Mouse (Mus musculus): ENCODE results near the gene Scarb2. TPM values are rescaled to one million over a fixed set of nuclear protein-coding genes. Genes with fewer than 3 reads are reported as not detected.
A peak's percentile ranks its signal among the peaks of the same experiment; 100 is the strongest.
"Not testable (repeated sequence)": the region's sequence is repeated elsewhere in the genome, so short reads cannot be mapped to it uniquely, and the experiment has no call there.

Gene Scarb2
- polyA plus RNA-seq (2014; fragmentation: Nextera tagmentation; extraction: Ambion mirVana) = 6.3 and 7.0 TPM in 2 replicates

DNA sequence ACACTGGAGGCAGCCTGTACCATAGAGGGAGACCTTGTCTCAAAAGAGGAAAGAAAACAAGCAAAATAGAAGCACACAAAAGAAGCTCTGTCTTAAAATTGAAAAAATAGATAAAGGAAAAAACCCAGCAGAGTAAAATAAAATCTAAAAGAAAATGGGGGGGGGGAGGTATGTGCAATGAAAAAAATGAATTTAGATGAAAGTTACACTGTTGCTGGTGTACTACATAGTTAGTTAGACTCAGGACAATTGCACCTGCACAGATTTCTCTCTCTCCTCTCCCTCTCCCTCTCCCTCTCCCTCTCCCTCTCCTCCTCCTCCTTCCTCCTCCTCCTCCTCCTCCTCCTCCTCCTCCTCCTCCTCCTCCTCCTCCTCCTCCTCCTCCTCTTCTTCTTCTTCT, at the start of gene Scarb2:
Gene Scarb2, minus strand, starts transcription at position 101 of the 400 bp plus-strand sequence.
- H3K4me1 ChIP-seq (ENCODE audit: control insufficient read depth, insufficient read depth, low read length) = 0 out of 2 replicates have a peak, but pooled peaks cover 7% of the 10 kb centered on the region
- no peaks in the 10 kb centered on the region for H3K9me3 ChIP-seq (ENCODE audit: control insufficient read depth, low read length)
- H3K36me3 ChIP-seq (ENCODE audit: control insufficient read depth, insufficient read depth, low read length) = no peaks in the 10 kb centered on the region
- DNase-seq (ENCODE audit: low spot score) (no peak), ATAC-seq (ENCODE audit: insufficient number of reproducible peaks, low FRiP score, low TSS enrichment, low read depth) (no peak)
- H3K4me2 ChIP-seq (ENCODE audit: low read depth, severe bottlenecking) = peak within 1 kb of the TSS; percentile 77
- no peaks in the 10 kb centered on the region for H3K27me3 ChIP-seq (ENCODE audit: control insufficient read depth, insufficient read depth, low read length)
- H3K4me3 ChIP-seq (ENCODE audit: low read depth, low read length) = peak within 1 kb of the TSS; percentile 69
- H3K9ac ChIP-seq (ENCODE audit: low read length) = peak within 1 kb of the TSS; percentile 56
- no peak within 1 kb of the TSS for H3K27ac ChIP-seq (replicated peaks; ENCODE audit: low read depth, low read length)

DNA sequence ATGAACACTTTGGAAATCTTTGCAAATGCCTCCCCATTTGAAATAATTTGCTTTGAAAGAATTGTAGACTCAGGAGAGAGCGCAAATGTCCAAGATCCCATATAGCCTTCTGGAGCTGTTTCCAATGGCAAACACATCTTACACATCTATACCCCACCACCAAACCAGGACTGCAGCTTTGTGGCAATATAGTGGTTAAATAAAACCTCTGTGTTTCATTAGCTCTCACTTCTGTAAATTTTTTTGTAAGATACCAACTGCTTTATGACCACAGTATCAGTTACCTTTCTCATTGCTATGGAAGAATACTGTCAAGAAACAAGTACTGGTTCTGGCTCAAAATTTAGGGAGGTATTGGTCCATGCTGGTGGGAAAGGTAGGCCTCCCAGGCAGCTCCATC, 49.3 kb upstream of the Scarb2 start:
- Histone ChIP-seq H3K9me3 (ENCODE audit: control insufficient read depth, low read length) (no peaks in the 10 kb centered on the region), H3K4me1 (ENCODE audit: control insufficient read depth, insufficient read depth, low read length) (no peaks in the 10 kb centered on the region), H3K4me3 (ENCODE audit: low read depth, low read length) (no peak overlapping the region), H3K4me2 (ENCODE audit: low read depth, severe bottlenecking) (no peak overlapping the region), H3K36me3 (ENCODE audit: control insufficient read depth, insufficient read depth, low read length) (no peaks in the 10 kb centered on the region), H3K27ac (replicated peaks; ENCODE audit: low read depth, low read length) (no peak overlapping the region), H3K27me3 (ENCODE audit: control insufficient read depth, insufficient read depth, low read length) (no peaks in the 10 kb centered on the region), H3K9ac (ENCODE audit: low read length) (no peak overlapping the region)
- 96% methylated on average over 1 of the region's 1 CpGs for WGBS
- DNase-seq (ENCODE audit: low spot score) = no peak
- ATAC-seq (ENCODE audit: insufficient number of reproducible peaks, low FRiP score, low TSS enrichment, low read depth) = no peak

DNA sequence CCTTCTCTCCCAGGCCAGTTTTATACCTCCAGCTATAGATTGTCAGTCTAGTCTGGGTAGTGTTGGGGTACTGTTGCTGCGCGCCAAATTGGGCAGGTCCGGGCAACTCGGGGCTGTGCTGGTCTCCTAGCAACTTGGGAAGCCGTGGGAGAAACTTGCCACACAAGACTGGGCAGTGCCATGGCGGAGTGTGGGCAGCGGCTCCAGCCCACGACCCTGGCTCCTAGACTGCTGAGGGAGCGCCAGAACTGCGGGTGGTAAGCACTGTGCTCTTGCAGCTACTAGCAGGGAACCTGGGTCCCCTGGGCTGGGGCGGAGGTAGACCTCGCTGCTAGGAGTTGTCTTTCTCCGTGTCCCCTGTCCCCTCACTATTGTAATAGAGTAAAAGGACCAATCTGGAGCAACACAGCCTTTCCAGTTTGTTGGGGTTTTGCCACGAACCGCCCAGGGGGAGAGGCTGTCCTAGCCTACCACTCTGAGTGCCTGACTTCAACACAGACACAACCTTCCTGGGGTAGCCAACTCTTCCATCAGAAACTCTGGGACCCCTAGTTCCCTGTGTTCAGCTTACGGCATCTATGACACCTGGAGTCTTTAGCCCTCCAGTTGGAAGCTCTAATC, 48.4 kb upstream of the Scarb2 start, which contains the start of gene Fam47e:
Gene Fam47e, plus strand, starts transcription at position 179 of the 621 bp plus-strand sequence.
- no peak within 1 kb of the TSS for H3K4me2 ChIP-seq (ENCODE audit: low read depth, severe bottlenecking)
- H3K36me3 ChIP-seq (ENCODE audit: control insufficient read depth, insufficient read depth, low read length) = no peaks in the 10 kb centered on the region
- DNase-seq (ENCODE audit: low spot score) (no peak), ATAC-seq (ENCODE audit: insufficient number of reproducible peaks, low FRiP score, low TSS enrichment, low read depth) (no peak)
- H3K27me3 ChIP-seq (ENCODE audit: control insufficient read depth, insufficient read depth, low read length) = no peaks in the 10 kb centered on the region
- no peaks in the 10 kb centered on the region for H3K4me1 ChIP-seq (ENCODE audit: control insufficient read depth, insufficient read depth, low read length)
- H3K27ac ChIP-seq (replicated peaks; ENCODE audit: low read depth, low read length) = no peak within 1 kb of the TSS
- no peaks in the 10 kb centered on the region for H3K9me3 ChIP-seq (ENCODE audit: control insufficient read depth, low read length)
- H3K4me3 ChIP-seq (ENCODE audit: low read depth, low read length) = no peak within 1 kb of the TSS
- 76% methylated on average over 16 of the region's 16 CpGs for WGBS
- no peak within 1 kb of the TSS for H3K9ac ChIP-seq (ENCODE audit: low read length)

DNA sequence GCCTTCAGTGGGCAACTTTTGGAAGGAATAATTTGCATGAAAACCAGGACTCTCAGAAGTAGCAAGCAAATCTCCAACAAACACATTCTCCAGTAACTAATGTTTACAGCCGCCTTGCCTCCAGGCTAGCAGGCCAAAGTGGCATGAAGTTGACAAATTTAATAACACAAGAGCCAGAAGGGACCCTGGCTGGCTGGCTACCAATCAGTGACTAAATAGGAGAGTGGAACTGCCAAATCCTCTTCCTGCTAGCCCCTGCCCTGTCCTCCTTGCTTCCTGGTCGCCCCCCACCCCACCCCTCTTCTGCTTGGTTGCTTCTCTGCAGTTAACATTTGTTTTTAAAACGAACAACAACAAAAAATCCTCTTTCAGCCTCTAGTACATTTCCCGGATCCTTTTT, 47.8 kb upstream of the Scarb2 start:
- DNase-seq (ENCODE audit: low spot score) (no peak), ATAC-seq (ENCODE audit: insufficient number of reproducible peaks, low FRiP score, low TSS enrichment, low read depth) (no peak)
- Histone ChIP-seq H3K4me1 (ENCODE audit: control insufficient read depth, insufficient read depth, low read length) (no peaks in the 10 kb centered on the region), H3K9me3 (ENCODE audit: control insufficient read depth, low read length) (no peaks in the 10 kb centered on the region), H3K27me3 (ENCODE audit: control insufficient read depth, insufficient read depth, low read length) (no peaks in the 10 kb centered on the region), H3K9ac (ENCODE audit: low read length) (no peak overlapping the region), H3K27ac (replicated peaks; ENCODE audit: low read depth, low read length) (no peak overlapping the region), H3K4me3 (ENCODE audit: low read depth, low read length) (no peak overlapping the region), H3K36me3 (ENCODE audit: control insufficient read depth, insufficient read depth, low read length) (no peaks in the 10 kb centered on the region), H3K4me2 (ENCODE audit: low read depth, severe bottlenecking) (no peak overlapping the region)
- WGBS = 85% methylated on average over 4 of the region's 4 CpGs

DNA sequence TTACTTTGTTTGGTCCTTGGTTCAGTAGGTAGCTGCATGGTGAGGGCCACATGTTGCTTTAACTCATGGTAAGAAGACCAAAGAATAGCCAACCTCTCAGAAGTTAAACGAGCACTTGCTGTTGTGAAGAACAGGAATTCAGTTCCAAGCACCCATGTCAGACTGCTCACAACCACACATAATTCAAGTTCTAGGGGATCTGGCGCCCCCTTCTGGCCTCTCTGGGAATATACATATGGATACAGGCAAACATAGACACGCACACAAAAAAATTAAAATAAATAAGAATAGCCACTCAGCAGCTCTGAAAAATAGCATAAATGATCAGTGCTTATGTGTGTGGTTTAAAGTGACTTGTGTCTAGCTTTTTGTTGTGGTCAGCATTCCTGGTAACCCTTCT, 47.3 kb upstream of the Scarb2 start:
- no peaks in the 10 kb centered on the region for H3K4me1 ChIP-seq (ENCODE audit: control insufficient read depth, insufficient read depth, low read length)
- H3K36me3 ChIP-seq (ENCODE audit: control insufficient read depth, insufficient read depth, low read length) = no peaks in the 10 kb centered on the region
- H3K27me3 ChIP-seq (ENCODE audit: control insufficient read depth, insufficient read depth, low read length) = no peaks in the 10 kb centered on the region
- H3K27ac ChIP-seq (replicated peaks; ENCODE audit: low read depth, low read length) = no peak overlapping the region
- H3K4me3 ChIP-seq (ENCODE audit: low read depth, low read length) = no peak overlapping the region
- no peak overlapping the region for H3K9ac ChIP-seq (ENCODE audit: low read length)
- 72% methylated on average over 3 of the region's 3 CpGs for WGBS
- ATAC-seq (ENCODE audit: insufficient number of reproducible peaks, low FRiP score, low TSS enrichment, low read depth) (no peak), DNase-seq (ENCODE audit: low spot score) (no peak)
- no peak overlapping the region for H3K4me2 ChIP-seq (ENCODE audit: low read depth, severe bottlenecking)
- H3K9me3 ChIP-seq (ENCODE audit: control insufficient read depth, low read length) = no peaks in the 10 kb centered on the region

DNA sequence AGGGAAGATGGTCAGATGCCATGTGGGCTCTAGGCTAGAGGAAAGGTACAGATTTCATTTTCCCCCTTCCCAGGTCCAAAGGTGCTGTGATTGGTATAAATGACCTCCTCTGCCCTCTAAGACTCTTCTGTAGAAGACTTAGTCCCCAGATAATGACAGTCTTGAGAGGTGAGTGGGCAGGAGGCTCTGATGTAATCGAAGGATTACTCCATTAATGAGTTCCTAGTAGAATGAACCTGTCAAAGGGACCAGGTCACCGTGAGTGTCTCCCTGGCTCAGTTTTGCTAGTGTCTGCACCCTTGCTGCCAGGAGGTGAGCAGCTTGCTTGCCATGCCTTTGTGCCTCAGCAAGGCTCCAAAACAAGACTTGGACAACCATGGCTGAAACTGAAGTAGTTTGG, 46.0 kb upstream of the Scarb2 start:
- no peak overlapping the region for H3K4me2 ChIP-seq (ENCODE audit: low read depth, severe bottlenecking)
- H3K36me3 ChIP-seq (ENCODE audit: control insufficient read depth, insufficient read depth, low read length) = no peaks in the 10 kb centered on the region
- H3K27me3 ChIP-seq (ENCODE audit: control insufficient read depth, insufficient read depth, low read length) = no peaks in the 10 kb centered on the region
- no peak overlapping the region for H3K27ac ChIP-seq (replicated peaks; ENCODE audit: low read depth, low read length)
- no peaks in the 10 kb centered on the region for H3K9me3 ChIP-seq (ENCODE audit: control insufficient read depth, low read length)
- no peak overlapping the region for H3K9ac ChIP-seq (ENCODE audit: low read length)
- no peak overlapping the region for H3K4me3 ChIP-seq (ENCODE audit: low read depth, low read length)
- H3K4me1 ChIP-seq (ENCODE audit: control insufficient read depth, insufficient read depth, low read length) = no peaks in the 10 kb centered on the region
- no peak for DNase-seq (ENCODE audit: low spot score)
- no peak for ATAC-seq (ENCODE audit: insufficient number of reproducible peaks, low FRiP score, low TSS enrichment, low read depth)
- WGBS = 87% methylated on average over 2 of the region's 2 CpGs

DNA sequence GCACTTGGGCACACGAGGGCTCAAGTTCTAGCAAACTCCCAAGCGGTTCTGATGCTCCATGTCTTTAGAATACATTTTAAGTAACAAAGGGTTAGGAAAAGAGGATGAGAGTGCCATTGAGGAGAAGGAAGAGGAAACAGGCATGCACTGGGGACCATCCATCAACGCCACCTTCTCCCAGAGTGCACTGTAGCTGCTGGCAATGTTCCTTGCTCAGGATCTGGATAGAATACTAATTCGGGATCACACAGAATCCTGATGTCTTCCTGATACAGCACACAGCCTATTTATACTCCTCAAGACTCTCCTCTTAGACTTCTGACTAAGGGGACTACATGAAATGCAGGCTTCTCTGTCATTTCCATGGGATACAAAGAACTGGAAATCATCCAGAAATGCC, 33.1 kb upstream of the Scarb2 start:
- Histone ChIP-seq H3K4me1 (ENCODE audit: control insufficient read depth, insufficient read depth, low read length) (no peaks in the 10 kb centered on the region), H3K9me3 (ENCODE audit: control insufficient read depth, low read length) (no peaks in the 10 kb centered on the region), H3K36me3 (ENCODE audit: control insufficient read depth, insufficient read depth, low read length) (no peaks in the 10 kb centered on the region), H3K27me3 (ENCODE audit: control insufficient read depth, insufficient read depth, low read length) (no peaks in the 10 kb centered on the region), H3K9ac (ENCODE audit: low read length) (no peak overlapping the region), H3K4me3 (ENCODE audit: low read depth, low read length) (no peak overlapping the region), H3K4me2 (ENCODE audit: low read depth, severe bottlenecking) (no peak overlapping the region), H3K27ac (replicated peaks; ENCODE audit: low read depth, low read length) (no peak overlapping the region)
- WGBS = 80% methylated on average over 4 of the region's 4 CpGs
- DNase-seq (ENCODE audit: low spot score) = no peak
- no peak for ATAC-seq (ENCODE audit: insufficient number of reproducible peaks, low FRiP score, low TSS enrichment, low read depth)

DNA sequence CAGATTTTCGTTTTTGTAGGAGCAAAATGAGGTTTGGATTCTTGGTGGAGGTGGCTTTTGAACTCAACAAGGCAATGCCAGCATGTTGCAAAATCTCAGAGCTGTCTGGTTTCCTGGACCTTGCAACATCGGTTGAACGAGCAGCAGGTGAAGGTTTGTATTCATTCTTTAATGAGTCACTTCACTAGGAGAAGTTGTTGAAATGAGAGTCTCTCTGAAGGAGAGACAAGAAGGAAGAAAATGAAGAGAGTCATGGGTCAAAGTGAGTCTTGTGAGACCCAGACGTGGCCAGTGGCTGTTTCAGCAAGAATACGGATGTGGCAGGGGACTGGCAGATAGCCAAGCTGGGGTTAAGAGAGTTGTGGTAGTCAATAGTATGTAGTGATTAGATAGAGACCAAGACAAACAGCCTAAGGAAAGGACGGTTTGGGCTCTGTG, 18.2 kb upstream of the Scarb2 start:
- WGBS = 83% methylated on average over 6 of the region's 6 CpGs

DNA sequence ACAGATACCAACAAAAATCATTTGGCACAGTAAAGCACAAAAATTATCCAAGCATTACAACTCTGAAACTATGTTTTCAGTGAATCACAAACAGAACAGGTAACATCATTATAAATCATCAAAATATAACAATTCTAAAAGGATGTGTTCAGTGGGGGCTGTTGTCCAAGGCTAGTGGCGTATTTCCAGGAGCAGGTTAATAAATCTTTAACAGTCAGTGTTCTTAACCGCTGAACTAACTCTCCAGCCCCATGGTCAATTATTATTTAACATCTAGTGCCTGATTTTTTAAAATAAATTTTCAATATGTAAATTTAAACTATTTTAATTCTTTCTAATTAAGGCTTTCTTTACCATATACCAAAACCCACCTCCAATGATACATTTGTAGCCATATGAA, 14.5 kb upstream of the Scarb2 start:
- not testable (repeated sequence) for H3K9ac ChIP-seq (ENCODE audit: low read length); H3K27ac ChIP-seq (replicated peaks; ENCODE audit: low read depth, low read length); H3K4me1 ChIP-seq (ENCODE audit: control insufficient read depth, insufficient read depth, low read length); H3K4me2 ChIP-seq (ENCODE audit: low read depth, severe bottlenecking); H3K9me3 ChIP-seq (ENCODE audit: control insufficient read depth, low read length); DNase-seq (ENCODE audit: low spot score); H3K4me3 ChIP-seq (ENCODE audit: low read depth, low read length); ATAC-seq (ENCODE audit: insufficient number of reproducible peaks, low FRiP score, low TSS enrichment, low read depth); H3K36me3 ChIP-seq (ENCODE audit: control insufficient read depth, insufficient read depth, low read length); H3K27me3 ChIP-seq (ENCODE audit: control insufficient read depth, insufficient read depth, low read length)
- WGBS = 79% methylated on average over 2 of the region's 2 CpGs

More for the DNA sequence above, 18.2 kb upstream of the Scarb2 start:
- no peak for DNase-seq (ENCODE audit: low spot score)
- H3K9me3 ChIP-seq (ENCODE audit: control insufficient read depth, low read length) = no peaks in the 10 kb centered on the region
- H3K4me1 ChIP-seq (ENCODE audit: control insufficient read depth, insufficient read depth, low read length) = no peaks in the 10 kb centered on the region
- ATAC-seq (ENCODE audit: insufficient number of reproducible peaks, low FRiP score, low TSS enrichment, low read depth) = no peak
- H3K4me2 ChIP-seq (ENCODE audit: low read depth, severe bottlenecking) = no peak overlapping the region
- H3K27ac ChIP-seq (replicated peaks; ENCODE audit: low read depth, low read length) = no peak overlapping the region
- no peaks in the 10 kb centered on the region for H3K27me3 ChIP-seq (ENCODE audit: control insufficient read depth, insufficient read depth, low read length)
- H3K4me3 ChIP-seq (ENCODE audit: low read depth, low read length) = no peak overlapping the region
- no peaks in the 10 kb centered on the region for H3K36me3 ChIP-seq (ENCODE audit: control insufficient read depth, insufficient read depth, low read length)
- H3K9ac ChIP-seq (ENCODE audit: low read length) = no peak overlapping the region

Data from limb, embryonic 11.5 days (tissue).